Mouse (Mus musculus): Measurements from ENCODE around the gene Icosl. TPM values are rescaled to one million over a fixed set of nuclear protein-coding genes. Genes with fewer than 3 reads are reported as not detected.

Gene Icosl
- polyA plus RNA-seq, 1 experiment from 2014 or later: 7.1 TPM

DNA sequence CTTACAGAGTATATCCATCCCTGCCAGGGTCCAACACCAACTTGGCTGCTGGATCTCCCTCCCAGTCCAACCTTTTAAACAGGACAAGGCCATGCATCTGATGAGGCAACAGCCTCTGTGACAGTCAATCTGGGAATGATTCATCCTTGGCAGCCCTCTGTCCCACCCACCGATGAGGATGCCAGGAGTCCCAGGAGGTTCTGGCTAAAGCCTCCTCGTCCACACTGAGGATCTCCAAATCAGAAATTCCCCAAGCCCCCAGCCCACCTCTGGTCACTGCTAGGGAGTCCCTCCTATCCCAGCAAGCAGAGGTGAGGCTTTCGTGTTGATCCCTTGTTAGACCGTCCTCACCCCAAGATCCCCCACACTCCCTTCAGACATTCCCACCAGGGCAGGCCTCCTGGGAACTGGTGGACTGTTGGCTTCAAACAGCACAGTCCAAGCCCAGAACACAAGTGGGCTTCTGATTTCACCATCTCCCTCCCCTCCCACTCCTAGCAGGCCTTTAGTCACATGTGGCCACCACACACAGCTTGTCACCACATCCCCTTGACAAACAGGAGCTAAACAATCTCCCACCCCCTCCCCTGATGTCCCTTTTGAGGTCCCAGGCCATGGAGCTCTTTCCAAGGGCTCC lies 11.0 kb downstream of the Icosl start:
- no peak overlapping the region for H3K27ac ChIP-seq
- ATAC-seq (replicated peaks; ENCODE audit: low FRiP score): no peak
- H3K27me3 ChIP-seq: no peaks in the 10 kb centered on the region
- H3K4me2 ChIP-seq: no peak overlapping the region
- peaks cover 22% of the 10 kb centered on the region for H3K36me3 ChIP-seq
- no peaks in the 10 kb centered on the region for H3K9me3 ChIP-seq (replicated peaks)
- no peak overlapping the region for H3K4me3 ChIP-seq (replicated peaks)
- WGBS: 79% methylated on average over 4 of the region's 4 CpGs
- H3K4me1 ChIP-seq: no peaks in the 10 kb centered on the region
- no peak overlapping the region for H3K9ac ChIP-seq

DNA sequence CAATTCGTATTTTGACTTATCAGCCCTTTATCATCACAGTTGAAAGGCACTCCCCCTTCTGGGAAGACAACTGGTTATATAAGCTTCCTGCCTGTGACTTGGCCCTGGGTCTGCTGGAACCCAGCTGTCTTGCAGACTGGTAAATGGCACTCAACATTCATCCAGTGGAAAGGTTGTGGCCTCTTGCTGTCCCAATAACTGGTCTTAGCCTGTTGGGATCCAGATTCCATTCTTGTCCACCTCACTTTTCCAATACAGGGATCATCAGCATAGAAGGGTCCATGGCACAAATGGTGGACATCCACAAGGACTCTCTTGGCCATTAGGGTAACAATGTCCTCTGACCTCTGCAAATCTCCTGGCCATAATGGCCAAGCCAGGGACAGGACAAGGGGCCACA lies 15.0 kb downstream of the Icosl start:
- Histone ChIP-seq H3K4me2 (no peak overlapping the region), H3K27ac (no peak overlapping the region), H3K9ac (no peak overlapping the region), H3K27me3 (no peaks in the 10 kb centered on the region), H3K9me3 (replicated peaks) (no peaks in the 10 kb centered on the region), H3K36me3 (no peaks in the 10 kb centered on the region), H3K4me1 (no peaks in the 10 kb centered on the region), H3K4me3 (replicated peaks) (no peak overlapping the region)
- ATAC-seq (replicated peaks; ENCODE audit: low FRiP score): no peak
- 65% methylated on average over 1 of the region's 1 CpGs for WGBS

DNA sequence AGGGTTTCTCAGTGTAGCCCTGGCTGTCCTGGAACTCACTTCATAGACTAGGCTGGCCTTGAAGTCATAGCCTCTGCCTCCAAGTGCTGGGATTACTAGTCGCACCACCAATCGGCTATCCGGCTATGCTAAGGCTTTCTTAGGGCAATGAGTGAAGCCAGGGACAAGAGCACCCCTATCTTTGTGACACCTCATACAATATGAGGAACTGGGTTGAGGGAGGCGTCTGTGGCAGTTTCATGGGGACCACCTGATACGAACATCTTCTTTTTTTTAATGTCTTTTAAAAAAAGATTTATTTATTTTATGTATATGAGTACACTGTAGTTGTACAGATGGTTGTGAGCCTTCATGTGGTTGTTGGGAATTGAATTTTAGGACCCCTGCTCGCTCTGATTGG lies 16.6 kb downstream of the Icosl start:
- H3K4me3 ChIP-seq (replicated peaks): no peak overlapping the region
- no peak overlapping the region for H3K9ac ChIP-seq
- 92% methylated on average over 6 of the region's 6 CpGs for WGBS
- no peaks in the 10 kb centered on the region for H3K9me3 ChIP-seq (replicated peaks)
- ATAC-seq (replicated peaks; ENCODE audit: low FRiP score): no peak
- no peaks in the 10 kb centered on the region for H3K36me3 ChIP-seq
- H3K27me3 ChIP-seq: no peaks in the 10 kb centered on the region
- no peak overlapping the region for H3K4me2 ChIP-seq
- H3K4me1 ChIP-seq: no peaks in the 10 kb centered on the region
- no peak overlapping the region for H3K27ac ChIP-seq

DNA sequence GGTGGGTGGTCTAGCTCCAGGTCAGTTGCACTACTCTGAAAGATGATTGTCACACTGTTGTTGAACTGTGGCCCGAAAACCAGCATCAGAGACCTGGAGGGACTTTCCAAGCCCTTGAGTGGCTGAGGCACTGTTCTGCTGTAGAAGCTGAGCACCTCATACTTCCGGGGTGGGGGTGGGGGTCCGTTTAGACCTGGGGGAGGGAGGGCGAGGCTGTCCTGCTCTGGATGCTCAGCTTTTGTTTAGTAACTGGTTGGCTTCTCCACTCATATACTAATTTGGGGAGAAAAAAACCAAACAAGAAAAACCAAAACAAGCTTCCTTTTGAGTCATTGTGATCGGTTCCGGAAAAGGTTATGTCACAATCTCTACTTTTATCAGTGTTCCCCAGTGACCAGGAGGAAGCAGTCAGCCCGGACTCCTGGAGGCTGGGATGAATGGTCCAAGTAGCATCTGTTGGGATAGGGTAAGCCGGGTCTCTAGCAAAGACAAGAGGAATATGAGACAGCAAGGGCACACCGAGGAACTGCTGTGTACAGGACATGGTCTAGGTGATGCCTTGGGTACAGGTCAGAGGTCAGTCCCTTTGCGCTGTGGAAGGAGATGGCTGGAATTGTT lies 17.5 kb downstream of the Icosl start:
- WGBS: 81% methylated on average over 10 of the region's 10 CpGs
- Histone ChIP-seq H3K27ac (no peak overlapping the region), H3K9me3 (replicated peaks) (no peaks in the 10 kb centered on the region), H3K9ac (no peak overlapping the region), H3K4me3 (replicated peaks) (no peak overlapping the region), H3K27me3 (no peaks in the 10 kb centered on the region), H3K36me3 (no peaks in the 10 kb centered on the region), H3K4me2 (no peak overlapping the region), H3K4me1 (no peaks in the 10 kb centered on the region)
- no peak for ATAC-seq (replicated peaks; ENCODE audit: low FRiP score)

DNA sequence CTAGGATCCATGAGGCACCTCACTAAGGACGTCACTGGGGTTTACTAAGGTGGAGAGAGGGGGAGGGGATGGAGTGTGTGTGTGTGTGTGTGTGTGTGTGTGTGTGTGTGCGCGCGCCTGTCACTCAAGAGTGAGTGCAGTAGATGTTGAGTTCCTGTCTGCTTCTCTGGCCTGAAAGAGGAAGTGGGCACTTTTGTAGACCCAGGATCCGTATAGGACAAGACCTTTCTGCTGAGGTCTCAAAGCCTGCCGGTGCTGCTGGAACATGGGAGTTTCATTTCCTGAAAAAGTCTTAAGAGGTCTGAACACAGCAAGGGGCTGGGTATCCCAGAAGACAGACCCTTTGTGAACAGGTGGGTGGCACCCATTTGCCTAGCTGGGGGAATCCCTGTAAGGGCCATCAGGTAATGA lies 18.0 kb downstream of the Icosl start:
- H3K9me3 ChIP-seq (replicated peaks): no peaks in the 10 kb centered on the region
- H3K4me1 ChIP-seq: no peaks in the 10 kb centered on the region
- H3K4me2 ChIP-seq: no peak overlapping the region
- ATAC-seq (replicated peaks; ENCODE audit: low FRiP score): no peak
- 84% methylated on average over 6 of the region's 6 CpGs for WGBS
- H3K27me3 ChIP-seq: no peaks in the 10 kb centered on the region
- no peak overlapping the region for H3K27ac ChIP-seq
- H3K4me3 ChIP-seq (replicated peaks): no peak overlapping the region
- no peaks in the 10 kb centered on the region for H3K36me3 ChIP-seq
- no peak overlapping the region for H3K9ac ChIP-seq

DNA sequence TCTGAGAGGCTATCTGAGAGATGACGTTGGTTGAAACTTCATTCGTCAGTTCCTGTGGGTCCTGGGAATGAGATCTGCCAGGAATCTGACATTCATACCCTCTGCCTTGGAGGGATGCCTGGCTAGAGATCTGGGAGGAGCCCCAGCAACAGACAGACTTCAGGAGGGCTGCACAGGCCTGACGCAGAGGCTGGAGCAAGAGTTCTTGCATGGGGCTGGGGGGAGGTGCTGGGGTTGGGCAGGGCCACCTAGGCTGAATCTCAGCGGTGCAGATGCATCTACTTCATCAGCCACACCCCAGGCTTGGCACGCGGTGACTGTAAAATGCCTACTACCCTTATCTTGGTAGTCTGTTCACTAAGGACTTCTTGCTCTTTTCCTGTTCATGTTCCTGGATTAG lies 21.1 kb downstream of the Icosl start:
- 62% methylated on average over 6 of the region's 6 CpGs for WGBS
- no peak overlapping the region for H3K27ac ChIP-seq
- 0 out of 2 replicates have a peak, but pooled peaks cover 3% of the 10 kb centered on the region for H3K4me1 ChIP-seq
- no peak overlapping the region for H3K4me2 ChIP-seq
- no peaks in the 10 kb centered on the region for H3K36me3 ChIP-seq
- H3K4me3 ChIP-seq (replicated peaks): no peak overlapping the region
- no peak for ATAC-seq (replicated peaks; ENCODE audit: low FRiP score)
- H3K9ac ChIP-seq: no peak overlapping the region
- no peaks in the 10 kb centered on the region for H3K9me3 ChIP-seq (replicated peaks)
- no peaks in the 10 kb centered on the region for H3K27me3 ChIP-seq

DNA sequence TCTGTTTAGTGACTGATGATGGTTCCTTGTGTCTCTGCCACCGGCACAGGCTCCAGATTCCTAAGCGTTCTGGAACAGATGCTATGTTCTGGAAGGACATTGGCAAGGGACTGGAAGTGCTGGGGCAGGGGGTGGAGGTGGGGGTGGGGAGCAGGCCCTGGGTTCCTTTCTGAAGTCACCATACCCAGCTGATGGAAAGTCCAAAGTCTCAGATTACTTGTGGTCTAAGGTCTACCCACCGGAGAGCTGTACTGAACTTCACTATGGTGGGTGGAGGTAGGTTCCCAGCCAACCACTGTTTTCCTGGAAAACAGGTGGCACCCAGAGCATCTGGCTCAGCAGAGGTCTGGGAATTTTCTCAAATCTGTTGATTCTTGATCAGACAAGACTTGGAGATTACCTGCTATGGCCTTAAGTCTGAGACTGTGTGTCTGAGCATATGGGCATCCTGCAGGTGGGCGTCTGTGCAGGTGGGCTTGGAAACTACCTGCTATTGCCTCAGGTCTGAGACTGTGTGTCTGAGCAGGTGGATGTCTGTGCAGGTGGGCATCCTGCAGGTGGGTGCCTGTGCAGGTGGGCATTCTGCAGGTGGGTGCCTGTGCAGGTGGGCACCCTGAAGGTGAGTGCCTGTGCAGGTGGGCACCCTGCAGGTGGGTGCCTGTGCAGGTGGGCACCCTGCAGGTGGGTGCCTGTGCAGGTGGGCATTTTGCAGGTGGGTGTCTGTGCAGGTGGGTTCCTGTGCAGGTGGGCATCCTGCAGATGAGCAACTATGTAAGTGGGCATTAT lies 21.8 kb downstream of the Icosl start:
- Histone ChIP-seq H3K9ac (no peak overlapping the region), H3K4me2 (no peak overlapping the region), H3K4me3 (replicated peaks) (no peak overlapping the region), H3K27ac (no peak overlapping the region), H3K9me3 (replicated peaks) (no peaks in the 10 kb centered on the region), H3K27me3 (no peaks in the 10 kb centered on the region), H3K36me3 (no peaks in the 10 kb centered on the region), H3K4me1 (0 out of 2 replicates have a peak, but pooled peaks cover 3% of the 10 kb centered on the region)
- no peak for ATAC-seq (replicated peaks; ENCODE audit: low FRiP score)
- 81% methylated on average over 4 of the region's 4 CpGs for WGBS

DNA sequence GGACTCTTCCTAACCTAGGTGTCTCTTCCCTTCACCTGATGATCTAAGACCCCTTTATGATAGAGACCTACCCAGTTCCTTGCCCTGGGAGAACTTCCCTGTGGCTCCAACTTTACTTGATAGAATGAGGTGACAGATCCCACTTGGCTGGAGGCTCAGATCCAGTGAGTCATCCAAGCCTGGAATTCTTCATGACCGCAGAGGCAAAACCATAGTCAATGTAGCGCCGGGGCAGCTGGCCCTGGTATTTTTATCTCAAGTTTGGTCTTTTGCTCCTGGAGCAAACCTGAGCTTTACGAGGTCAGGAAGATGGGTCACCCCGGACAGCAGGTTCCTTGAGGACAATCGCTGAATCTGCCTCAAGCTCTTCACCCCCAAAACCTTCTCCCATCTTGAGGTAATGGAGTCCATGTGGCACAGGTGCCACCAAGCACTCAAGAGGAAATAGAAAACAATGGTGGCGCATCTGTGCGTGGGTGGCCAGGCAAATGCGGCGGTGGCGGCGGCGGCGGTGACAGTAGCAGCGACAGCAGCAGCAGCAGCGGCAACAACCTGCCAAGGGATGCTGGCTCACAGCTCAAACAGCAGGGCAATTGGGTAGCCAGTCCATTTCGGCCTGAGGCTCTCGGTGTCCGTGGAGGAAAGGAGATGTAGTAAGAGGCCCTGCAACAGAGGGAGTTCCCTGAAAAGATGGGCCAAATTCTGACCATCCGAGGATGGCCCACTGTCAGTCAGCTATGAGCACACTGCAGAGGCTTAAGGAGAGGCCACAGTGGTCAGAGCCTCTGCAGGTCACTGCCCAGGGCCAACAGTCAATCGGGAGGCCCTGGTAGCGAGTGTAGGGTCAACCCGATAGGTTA lies 23.0 kb downstream of the Icosl start:
- H3K9ac ChIP-seq: no peak overlapping the region
- H3K27ac ChIP-seq: no peak overlapping the region
- 0 out of 2 replicates have a peak, but pooled peaks cover 3% of the 10 kb centered on the region for H3K4me1 ChIP-seq
- H3K4me2 ChIP-seq: no peak overlapping the region
- ATAC-seq (replicated peaks; ENCODE audit: low FRiP score): no peak
- WGBS: 86% methylated on average over 23 of the region's 23 CpGs
- H3K36me3 ChIP-seq: no peaks in the 10 kb centered on the region
- H3K9me3 ChIP-seq (replicated peaks): no peaks in the 10 kb centered on the region
- no peak overlapping the region for H3K4me3 ChIP-seq (replicated peaks)
- H3K27me3 ChIP-seq: no peaks in the 10 kb centered on the region

DNA sequence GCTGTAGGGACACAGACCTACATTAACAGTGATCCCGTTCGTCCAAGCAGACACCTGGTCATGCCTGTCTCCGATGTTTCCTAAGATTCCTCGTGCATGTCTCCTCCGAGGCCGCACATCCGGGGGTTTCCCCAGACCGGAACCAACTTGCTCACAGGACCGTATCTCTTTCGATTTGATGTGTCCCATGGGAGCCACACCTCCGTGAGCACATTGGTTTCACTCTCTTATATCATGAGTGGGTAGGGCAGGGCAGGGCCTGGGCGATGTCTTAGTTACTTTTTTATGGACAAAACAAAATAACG lies 23.6 kb downstream of the Icosl start:
- Histone ChIP-seq H3K36me3 (no peaks in the 10 kb centered on the region), H3K9ac (no peak overlapping the region), H3K9me3 (replicated peaks) (no peaks in the 10 kb centered on the region), H3K4me1 (0 out of 2 replicates have a peak, but pooled peaks cover 3% of the 10 kb centered on the region), H3K4me2 (no peak overlapping the region), H3K4me3 (replicated peaks) (no peak overlapping the region), H3K27ac (no peak overlapping the region), H3K27me3 (no peaks in the 10 kb centered on the region)
- WGBS: 66% methylated on average over 13 of the region's 13 CpGs
- no peak for ATAC-seq (replicated peaks; ENCODE audit: low FRiP score)

DNA sequence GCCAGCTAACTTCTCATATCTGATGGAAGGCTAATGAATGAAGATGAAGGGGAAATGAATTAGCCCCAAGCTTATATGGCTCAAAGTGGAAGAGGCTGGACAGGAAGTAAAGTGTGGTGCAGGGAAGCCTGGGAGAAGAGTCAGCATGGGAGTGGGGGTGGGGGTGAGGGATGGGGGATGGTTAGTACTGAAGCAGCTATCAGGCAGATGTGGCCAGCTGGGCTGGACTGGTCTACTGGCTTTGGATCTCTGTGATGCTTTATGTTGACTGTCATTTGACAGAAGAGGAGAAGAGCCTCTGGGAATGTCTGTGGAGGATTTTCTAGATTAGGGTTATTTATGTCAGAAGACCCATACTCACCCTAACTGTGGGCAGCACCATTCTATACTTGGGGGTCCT lies 26.1 kb downstream of the Icosl start:
- no peak overlapping the region for H3K9ac ChIP-seq
- no peaks in the 10 kb centered on the region for H3K36me3 ChIP-seq
- H3K4me1 ChIP-seq: 0 out of 2 replicates have a peak, but pooled peaks cover 3% of the 10 kb centered on the region
- no peak overlapping the region for H3K4me2 ChIP-seq
- H3K27ac ChIP-seq: no peak overlapping the region
- no peaks in the 10 kb centered on the region; the same call in 1 of the 2 replicates for H3K9me3 ChIP-seq (replicated peaks)
- no peaks in the 10 kb centered on the region for H3K27me3 ChIP-seq
- H3K4me3 ChIP-seq (replicated peaks): no peak overlapping the region
- ATAC-seq (replicated peaks; ENCODE audit: low FRiP score): no peak

DNA sequence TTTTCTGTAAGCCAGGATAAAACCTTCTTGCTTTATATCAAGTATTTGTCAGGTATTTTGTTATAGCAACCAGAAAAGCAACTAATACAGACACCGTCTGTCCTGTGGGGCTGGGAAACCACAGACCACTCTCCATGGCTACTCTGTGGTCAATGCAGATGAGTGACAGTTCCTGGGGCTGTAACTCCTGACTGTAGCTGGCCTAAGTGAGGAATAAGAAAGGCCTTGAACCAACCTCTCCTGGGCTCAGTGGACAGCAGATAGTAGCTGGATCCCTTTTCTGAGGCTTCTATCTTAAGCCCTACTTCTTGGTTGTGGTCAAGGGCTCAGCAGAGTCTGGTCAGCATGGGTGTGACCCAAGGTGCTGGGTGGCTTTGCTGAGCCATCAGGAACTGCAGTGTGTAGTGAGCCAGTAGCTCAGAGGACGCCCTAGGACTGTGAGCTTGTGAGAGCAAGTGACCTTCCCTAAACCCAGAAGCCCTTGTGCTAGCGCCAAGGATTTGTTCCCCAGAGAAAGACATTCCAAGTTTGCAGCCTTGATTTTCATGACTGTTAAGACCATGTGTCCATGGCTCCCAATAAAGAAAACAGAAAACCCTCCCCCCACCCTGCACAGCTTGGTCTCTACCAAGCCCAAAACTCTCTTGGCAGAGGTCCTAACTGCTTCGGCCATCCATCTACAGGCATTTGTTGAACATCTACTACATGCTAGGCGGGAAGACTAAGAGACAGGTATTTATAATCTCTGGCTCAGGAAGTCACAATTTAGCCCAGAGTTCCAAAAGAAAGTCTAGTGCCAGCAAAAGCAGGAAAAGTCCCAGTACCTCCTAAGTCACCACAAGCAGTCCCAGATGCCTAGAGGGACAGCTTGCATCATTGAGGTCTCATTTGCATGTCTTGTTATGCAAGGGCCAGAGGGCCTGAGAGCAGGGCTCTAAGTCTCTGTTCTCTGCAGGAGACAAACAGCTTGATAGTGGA lies 27.1 kb downstream of the Icosl start:
- H3K4me3 ChIP-seq (replicated peaks): no peak overlapping the region
- WGBS: 87% methylated on average over 5 of the region's 5 CpGs
- no peak for ATAC-seq (replicated peaks; ENCODE audit: low FRiP score)

More for the DNA sequence above, 27.1 kb downstream of the Icosl start:
- H3K27ac ChIP-seq: no peak overlapping the region
- H3K9me3 ChIP-seq (replicated peaks): no peaks in the 10 kb centered on the region; the same call in 1 of the 2 replicates
- no peak overlapping the region for H3K9ac ChIP-seq
- no peak overlapping the region for H3K4me2 ChIP-seq
- H3K36me3 ChIP-seq: no peaks in the 10 kb centered on the region
- peaks cover 13% of the 10 kb centered on the region for H3K4me1 ChIP-seq
- H3K27me3 ChIP-seq: no peaks in the 10 kb centered on the region
